Comparison of ENCODE assay signal across 9 mouse cellular contexts in genomic region chr3:130607924-130608323, GRCm38 (mm10). TPM values are rescaled to one million over a fixed set of nuclear protein-coding genes. Genes with fewer than 3 reads are reported as not detected.
DNase-seq lines count a peak whose midpoint lies in the region; ATAC-seq and TF ChIP-seq lines count a peak whose summit lies in the region.
"Had no signal": no experiment of that assay in that cellular context is flagged by ENCODE, and none has a peak within 500 bp of the region (broad histone marks: within the 10 kb centered on the region; RNA-seq: fewer than 3 reads in every experiment).

No protein-coding gene starts in this region.

- TF ChIP-seq POLR2A in lung, adult 2 months (IDR thresholded peaks at IDR 0.05; ENCODE audit: borderline replicate concordance, extremely low read depth, low read depth, low read length), result no peak

- 64% methylated on average over 2 of the region's 2 CpGs for WGBS in lung, adult 2 months

- no peak for DNase-seq in frontal cortex, postnatal 25 days (ENCODE audit: low spot score in 2 of 2)
- DNase-seq in lung, adult 2 months, result no peak
- DNase-seq in lung, postnatal 4 days, result no peak
- DNase-seq in embryo, embryonic 9.5 days (ENCODE audit: extremely low spot score), result peak; percentile 12
- peak; percentile 4 for DNase-seq in naive thymus-derived CD4-positive, alpha-beta T cell, adult 2 months (ENCODE audit: low read depth)
- DNase-seq in ovary, adult 18-20 months (ENCODE audit: low spot score), result no peak
- no peak for DNase-seq in yolk sac, embryonic 10.5 days (ENCODE audit: low spot score)

- peak; percentile 92 for ATAC-seq in frontal cortex, adult (ENCODE audit: low TSS enrichment)

- H3K4me3 ChIP-seq in lung, adult 2 months (replicated peaks; ENCODE audit: extremely low read depth, low read depth, low read length), result no peak overlapping the region

- 0 out of 2 replicates have a peak, but pooled peaks have one; percentile 13 for TF ChIP-seq CTCF in lung, adult 2 months (IDR thresholded peaks at IDR 0.05; ENCODE audit: insufficient read depth, low read length)

- H3K4me1 ChIP-seq in lung, adult 2 months (ENCODE audit: control insufficient read depth, insufficient read depth, low read length), result no peaks in the 10 kb centered on the region

RNA-seq across cellular contexts. Expression of gene Etnppl, which starts 9.3 kb away (rescaled TPM):
- not detected in 2 replicates for polyA plus RNA-seq in lung, adult 2 months (2012; rRNA removed)
- polyA plus RNA-seq: G1E had no signal

Comparison
In these comparisons a context has a peak if more than half of its experiments do, and no peak if none do; other contexts are left out.
1. DNase-seq: peak in embryo, embryonic 9.5 days (single experiment) and naive thymus-derived CD4-positive, alpha-beta T cell, adult 2 months (single experiment); none in frontal cortex, postnatal 25 days (0 of 2), lung, adult 2 months (single experiment), lung, postnatal 4 days (0 of 2), ovary, adult 18-20 months (single experiment) and yolk sac, embryonic 10.5 days (single experiment).